23 mouse cellular contexts compared by ENCODE assay signal in genomic region chr4:7992944-7993343, GRCm38 (mm10).
"Had no signal": no experiment of that assay in that cellular context is flagged by ENCODE, and none has a peak within 500 bp of the region (broad histone marks: within the 10 kb centered on the region; RNA-seq: fewer than 3 reads in every experiment).

No protein-coding gene starts in this region.

- H3K27me3 ChIP-seq: heart, embryonic 12.5 days; hindbrain, embryonic 13.5 days; hindbrain, embryonic 15.5 days; kidney, embryonic 15.5 days; limb, embryonic 13.5 days; limb, embryonic 15.5 days; liver, embryonic 12.5 days had no signal

- H3K36me3 ChIP-seq: heart, embryonic 10.5 days; heart, embryonic 12.5 days; hindbrain, embryonic 13.5 days; hindbrain, embryonic 15.5 days; kidney, embryonic 15.5 days; limb, embryonic 13.5 days; limb, embryonic 15.5 days; liver, embryonic 12.5 days had no signal

- DNase-seq: gastrocnemius, adult 2 months; gastrocnemius, postnatal 14 days; heart, adult 18-20 months; heart, postnatal 10 days; heart, postnatal 36 days; kidney, adult 11 months; kidney, adult 2 months; kidney, adult 9 months; kidney, postnatal 14 days; kidney, postnatal 36 days; layer of hippocampus, adult 9-11 months; layer of hippocampus, postnatal 36 days; left cerebral cortex, postnatal 4 days had no signal

- ATAC-seq: hindbrain, postnatal 0 days; intestine, embryonic 16.5 days; liver, embryonic 12.5 days had no signal
